ENCODE assay signal across 10 mouse cellular contexts in the genomic region with DNA sequence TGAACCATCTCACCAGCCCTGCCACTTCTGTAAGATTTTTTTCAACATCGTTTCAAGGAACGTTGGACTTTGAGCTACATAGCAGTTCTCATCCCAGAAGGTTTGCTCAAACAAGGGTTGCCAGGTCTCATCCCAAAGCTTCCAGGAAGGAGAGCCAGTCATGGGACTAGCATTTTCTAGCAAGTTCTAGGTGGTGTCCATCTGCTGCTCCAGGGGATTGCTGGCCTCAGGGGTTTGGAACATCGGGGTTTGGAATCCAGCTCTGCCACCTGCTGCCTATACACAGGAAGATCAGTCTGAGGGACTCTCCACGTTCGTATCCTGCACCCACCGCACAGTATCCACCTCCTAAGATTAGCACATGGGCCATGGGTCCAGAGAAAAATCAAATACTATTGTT. TPM values are rescaled to one million over a fixed set of nuclear protein-coding genes. Genes with fewer than 3 reads are reported as not detected.
DNase-seq lines count a peak whose midpoint lies in the region; ATAC-seq and TF ChIP-seq lines count a peak whose summit lies in the region.
"Had no signal": no experiment of that assay in that cellular context is flagged by ENCODE, and none has a peak within 500 bp of the region (broad histone marks: within the 10 kb centered on the region; RNA-seq: fewer than 3 reads in every experiment).

No protein-coding gene starts in this region.

- no peak overlapping the region for H3K27ac ChIP-seq in kidney, embryonic 14.5 days (ENCODE audit: low read depth, low read length)
- no peak overlapping the region for H3K27ac ChIP-seq in cerebellum, adult 2 months (ENCODE audit: insufficient read depth, low read length)
- no peak overlapping the region for H3K27ac ChIP-seq in forebrain, embryonic 14.5 days (ENCODE audit: low read depth, low read length)
- H3K27ac ChIP-seq: embryonic facial prominence, embryonic 12.5 days; liver, embryonic 14.5 days had no signal

- 77% methylated on average over 6 of the region's 6 CpGs for WGBS in kidney, embryonic 14.5 days
- 40% methylated on average over 6 of the region's 6 CpGs for WGBS in cerebellum, adult 2 months
- 64% methylated on average over 6 of the region's 6 CpGs for WGBS in forebrain, embryonic 14.5 days

- H3K9me3 ChIP-seq in kidney, embryonic 14.5 days (ENCODE audit: control insufficient read depth, low read length): no peaks in the 10 kb centered on the region
- H3K9me3 ChIP-seq in forebrain, embryonic 14.5 days (replicated peaks; ENCODE audit: control insufficient read depth, low read length): no peaks in the 10 kb centered on the region
- H3K9me3 ChIP-seq: embryonic facial prominence, embryonic 12.5 days had no signal

- H3K4me3 ChIP-seq in kidney, embryonic 14.5 days (ENCODE audit: low read length): no peak overlapping the region
- no peak overlapping the region for H3K4me3 ChIP-seq in cerebellum, adult 2 months (replicated peaks; ENCODE audit: insufficient read depth, low read depth, low read length)
- H3K4me3 ChIP-seq in forebrain, embryonic 14.5 days (ENCODE audit: low read depth, low read length): no peak overlapping the region
- H3K4me3 ChIP-seq: embryonic facial prominence, embryonic 12.5 days had no signal

- no peaks in the 10 kb centered on the region for H3K36me3 ChIP-seq in kidney, embryonic 14.5 days (ENCODE audit: control insufficient read depth, insufficient read depth, low read length)
- H3K36me3 ChIP-seq in forebrain, embryonic 14.5 days (ENCODE audit: control insufficient read depth, insufficient read depth, low read length): no peaks in the 10 kb centered on the region
- H3K36me3 ChIP-seq: embryonic facial prominence, embryonic 12.5 days had no signal

- no peak overlapping the region for H3K9ac ChIP-seq in kidney, embryonic 14.5 days (ENCODE audit: low read depth, low read length)
- no peak overlapping the region for H3K9ac ChIP-seq in forebrain, embryonic 14.5 days (ENCODE audit: low read length)
- H3K9ac ChIP-seq: embryonic facial prominence, embryonic 12.5 days; liver, embryonic 14.5 days had no signal

- H3K4me2 ChIP-seq in kidney, embryonic 14.5 days (replicated peaks; ENCODE audit: low read depth, low read length): no peak overlapping the region
- no peak overlapping the region for H3K4me2 ChIP-seq in forebrain, embryonic 14.5 days (ENCODE audit: low read length)
- H3K4me2 ChIP-seq: embryonic facial prominence, embryonic 12.5 days had no signal

- DNase-seq in kidney, adult 11 months: peak; percentile 52
- peak; percentile 58 for DNase-seq in NIH3T3 (ENCODE audit: low read depth)
- DNase-seq in cerebellum, adult 2 months: peak in 1 of 2 experiments; percentile 37
- DNase-seq in kidney, postnatal 4 days: peak; percentile 11 to 45
- DNase-seq in MN1 (ENCODE audit: low spot score): no peak
- DNase-seq in forebrain, embryonic 14.5 days (ENCODE audit: low spot score): no peak

- H3K27me3 ChIP-seq in kidney, embryonic 14.5 days (ENCODE audit: control insufficient read depth, insufficient read depth, low read length): no peaks in the 10 kb centered on the region
- no peaks in the 10 kb centered on the region for H3K27me3 ChIP-seq in cerebellum, adult 2 months (ENCODE audit: control insufficient read depth, insufficient read depth, low read length)
- no peaks in the 10 kb centered on the region for H3K27me3 ChIP-seq in forebrain, embryonic 14.5 days (replicated peaks; ENCODE audit: control insufficient read depth, insufficient read depth, low read length)
- H3K27me3 ChIP-seq: embryonic facial prominence, embryonic 12.5 days had no signal

- no peak for TF ChIP-seq POLR2A in cerebellum, adult 2 months (IDR thresholded peaks at IDR 0.05; ENCODE audit: borderline replicate concordance, insufficient read depth, low read length)

- no peaks in the 10 kb centered on the region for H3K4me1 ChIP-seq in kidney, embryonic 14.5 days (ENCODE audit: control insufficient read depth, insufficient read depth, low read length)
- H3K4me1 ChIP-seq in cerebellum, adult 2 months (ENCODE audit: control insufficient read depth, insufficient read depth, low read length): no peaks in the 10 kb centered on the region
- no peaks in the 10 kb centered on the region for H3K4me1 ChIP-seq in forebrain, embryonic 14.5 days (ENCODE audit: control insufficient read depth, insufficient read depth, low read length)
- H3K4me1 ChIP-seq: embryonic facial prominence, embryonic 12.5 days had no signal

- TF ChIP-seq CTCF in cerebellum, adult 2 months (IDR thresholded peaks at IDR 0.05; ENCODE audit: borderline replicate concordance, insufficient read depth, low read depth, low read length): peak; percentile 24; the same call in 1 of the 2 replicates

- ATAC-seq in kidney, embryonic 14.5 days (ENCODE audit: low FRiP score, low TSS enrichment): no peak
- no peak for ATAC-seq in forebrain, embryonic 14.5 days
- ATAC-seq: intestine, embryonic 16.5 days had no signal

RNA-seq across cellular contexts. Expression of gene Pdyn, which starts 39.6 kb away (rescaled TPM):
- polyA plus RNA-seq in kidney, embryonic 14.5 days (2014; fragmentation: Nextera tagmentation; extraction: Ambion mirVana): 0.20 and 0.60 TPM in 2 replicates
- 1.7 and 2.9 TPM in 2 replicates for polyA plus RNA-seq in cerebellum, adult 2 months (2012; rRNA removed)
- polyA plus RNA-seq in forebrain, embryonic 14.5 days (2014; fragmentation: Nextera tagmentation; extraction: Ambion mirVana): 5.6 and 6.5 TPM in 2 replicates

Comparison
In these comparisons a context has a peak if more than half of its experiments do, and no peak if none do; other contexts are left out.
1. DNase-seq: peak in kidney, adult 11 months (single experiment), NIH3T3 (single experiment) and kidney, postnatal 4 days (2 of 2); none in MN1 (single experiment) and forebrain, embryonic 14.5 days (single experiment).